Mouse (Mus musculus): ENCODE results near the gene Emp3.

- peak; percentile 57 for TF ChIP-seq POLR2A (IDR thresholded peaks at IDR 0.05; ENCODE audit: low read depth, low read length)
- no peak for TF ChIP-seq CTCF (IDR thresholded peaks at IDR 0.05; ENCODE audit: borderline replicate concordance, insufficient read depth, low read length)
Measured at GRCm38 (mm10) chr7:45873061-45873947, 47.9 kb downstream of the Emp3 start.

All from embryonic fibroblast, embryonic 13.5 days (primary cell).